ENCODE assay signal across 9 mouse cellular contexts in genomic region chr11:117348429-117349103, GRCm38 (mm10).
DNase-seq lines count a peak whose midpoint lies in the region; ATAC-seq and TF ChIP-seq lines count a peak whose summit lies in the region.
"Had no signal": no experiment of that assay in that cellular context is flagged by ENCODE, and none has a peak within 500 bp of the region (broad histone marks: within the 10 kb centered on the region; RNA-seq: fewer than 3 reads in every experiment).

No protein-coding gene starts in this region.

- peaks cover 34% of the 10 kb centered on the region for H3K36me3 ChIP-seq in hindbrain, embryonic 10.5 days
- peaks cover 20% of the 10 kb centered on the region for H3K36me3 ChIP-seq in hindbrain, postnatal 0 days (ENCODE audit: insufficient read depth, low read length)
- H3K36me3 ChIP-seq in hindbrain, embryonic 14.5 days (replicated peaks; ENCODE audit: control insufficient read depth, insufficient read depth), result peaks cover 24% of the 10 kb centered on the region
- peaks cover 27% of the 10 kb centered on the region for H3K36me3 ChIP-seq in midbrain, embryonic 12.5 days

- no peaks in the 10 kb centered on the region for H3K9me3 ChIP-seq in hindbrain, embryonic 10.5 days
- H3K9me3 ChIP-seq in hindbrain, postnatal 0 days (ENCODE audit: low read length), result no peaks in the 10 kb centered on the region
- no peaks in the 10 kb centered on the region for H3K9me3 ChIP-seq in hindbrain, embryonic 14.5 days (ENCODE audit: control insufficient read depth, low read length)
- no peaks in the 10 kb centered on the region for H3K9me3 ChIP-seq in midbrain, embryonic 12.5 days
- H3K9me3 ChIP-seq: neural tube, embryonic 12.5 days had no signal

- H3K4me1 ChIP-seq in hindbrain, embryonic 10.5 days (replicated peaks), result peaks cover 78% of the 10 kb centered on the region
- H3K4me1 ChIP-seq in hindbrain, postnatal 0 days (ENCODE audit: insufficient read depth, low read length), result peaks cover 36% of the 10 kb centered on the region
- H3K4me1 ChIP-seq in hindbrain, embryonic 14.5 days (replicated peaks; ENCODE audit: control insufficient read depth, insufficient read depth, low read length), result peaks cover 72% of the 10 kb centered on the region
- H3K4me1 ChIP-seq in midbrain, embryonic 12.5 days, result peaks cover 72% of the 10 kb centered on the region

- DNase-seq in hindbrain, embryonic 10.5 days (ENCODE audit: low spot score), result no peak
- DNase-seq in hindbrain, postnatal 0 days (ENCODE audit: low spot score), result no peak
- DNase-seq in hindbrain, embryonic 14.5 days (ENCODE audit: low spot score), result no peak
- no peak for DNase-seq in cerebellum, adult 11 months
- no peak for DNase-seq in testis, postnatal 10 days (ENCODE audit: low spot score)
- no peak for DNase-seq in urinary bladder, postnatal 36 days (ENCODE audit: low spot score in 2 of 2)

- no peak overlapping the region for H3K9ac ChIP-seq in hindbrain, postnatal 0 days (replicated peaks; ENCODE audit: low read length)
- peak overlapping the region; percentile 9; the same call in 1 of the 2 replicates for H3K9ac ChIP-seq in hindbrain, embryonic 14.5 days
- H3K9ac ChIP-seq in midbrain, embryonic 12.5 days (replicated peaks), result no peak overlapping the region

- peak overlapping the region; percentile 78 for H3K27ac ChIP-seq in hindbrain, embryonic 10.5 days
- H3K27ac ChIP-seq in hindbrain, postnatal 0 days, result no peak overlapping the region
- H3K27ac ChIP-seq in hindbrain, embryonic 14.5 days, result peak overlapping the region; percentile 28
- 0 out of 2 replicates have a peak overlapping the region, but pooled peaks have one; percentile 7 for H3K27ac ChIP-seq in midbrain, embryonic 12.5 days (replicated peaks)
- H3K27ac ChIP-seq: neural tube, embryonic 12.5 days had no signal

- 65% methylated on average over 10 of the region's 10 CpGs for WGBS in hindbrain, embryonic 10.5 days
- 46% methylated on average over 10 of the region's 10 CpGs for WGBS in hindbrain, postnatal 0 days
- 47% methylated on average over 10 of the region's 10 CpGs for WGBS in hindbrain, embryonic 14.5 days
- 68% methylated on average over 10 of the region's 10 CpGs for whole genome bisulfite sequencing in midbrain, embryonic 12.5 days

- H3K27me3 ChIP-seq in hindbrain, embryonic 10.5 days (ENCODE audit: insufficient read depth, poor library complexity, severe bottlenecking), result no peaks in the 10 kb centered on the region
- H3K27me3 ChIP-seq in hindbrain, postnatal 0 days (ENCODE audit: insufficient read depth, low read length), result no peaks in the 10 kb centered on the region
- no peaks in the 10 kb centered on the region for H3K27me3 ChIP-seq in hindbrain, embryonic 14.5 days (ENCODE audit: control insufficient read depth, insufficient read depth, low read length)
- H3K27me3 ChIP-seq in midbrain, embryonic 12.5 days, result no peaks in the 10 kb centered on the region
- H3K27me3 ChIP-seq: neural tube, embryonic 12.5 days had no signal

- H3K4me2 ChIP-seq in hindbrain, postnatal 0 days (ENCODE audit: low read depth, low read length), result no peak overlapping the region
- H3K4me2 ChIP-seq in hindbrain, embryonic 14.5 days (replicated peaks), result no peak overlapping the region
- no peak overlapping the region for H3K4me2 ChIP-seq in midbrain, embryonic 12.5 days (replicated peaks)

- H3K4me3 ChIP-seq in hindbrain, embryonic 10.5 days, result no peak overlapping the region
- no peak overlapping the region for H3K4me3 ChIP-seq in hindbrain, postnatal 0 days (ENCODE audit: low read length)
- H3K4me3 ChIP-seq in hindbrain, embryonic 14.5 days (replicated peaks; ENCODE audit: low read length), result no peak overlapping the region
- H3K4me3 ChIP-seq in midbrain, embryonic 12.5 days, result no peak overlapping the region
- H3K4me3 ChIP-seq: neural tube, embryonic 12.5 days had no signal

- no peak for TF ChIP-seq CTCF in hindbrain, postnatal 0 days (IDR thresholded peaks at IDR 0.05; ENCODE audit: low read depth)

- ATAC-seq in hindbrain, postnatal 0 days, result no peak
- 0 out of 2 replicates have a peak, but pooled peaks have one; percentile 12 for ATAC-seq in common myeloid progenitor, adult 5-6 weeks (replicated peaks; ENCODE audit: low read depth, poor library complexity, severe bottlenecking)
- ATAC-seq in hindbrain, embryonic 14.5 days (ENCODE audit: low FRiP score), result no peak
- ATAC-seq in midbrain, embryonic 12.5 days (ENCODE audit: low FRiP score, low read depth), result no peak
